Mouse (Mus musculus): ENCODE results near the gene Alcam.

Alcam gene

GRCm38 (mm10) chr16:52439007-52439406 is 14.9 kb downstream of the Alcam start:
- no peak for DNase-seq

- DNase-seq = no peak
Observed at GRCm38 (mm10) chr16:52438216-52438904, 15.5 kb downstream of the Alcam start.

DNA sequence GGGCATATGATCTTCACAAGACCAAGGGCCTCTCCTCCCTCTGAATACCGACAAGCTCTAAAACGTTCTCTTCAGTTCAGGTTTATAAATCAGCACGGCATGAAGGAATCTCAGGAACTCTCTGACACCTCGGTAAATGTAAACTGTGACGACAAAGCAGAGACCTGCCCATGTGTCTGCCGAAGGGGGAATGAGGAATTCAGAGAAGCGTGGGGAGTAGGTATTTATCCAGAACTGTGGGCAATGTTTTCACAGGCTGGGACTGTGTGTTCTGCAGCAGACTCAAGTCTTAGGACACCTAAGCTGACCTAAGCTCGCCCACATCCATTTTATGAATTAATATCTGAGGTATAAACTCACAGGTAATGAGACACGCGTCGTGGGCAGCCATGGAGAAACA is 20.7 kb downstream of the Alcam start:
- no peak for DNase-seq

DNA sequence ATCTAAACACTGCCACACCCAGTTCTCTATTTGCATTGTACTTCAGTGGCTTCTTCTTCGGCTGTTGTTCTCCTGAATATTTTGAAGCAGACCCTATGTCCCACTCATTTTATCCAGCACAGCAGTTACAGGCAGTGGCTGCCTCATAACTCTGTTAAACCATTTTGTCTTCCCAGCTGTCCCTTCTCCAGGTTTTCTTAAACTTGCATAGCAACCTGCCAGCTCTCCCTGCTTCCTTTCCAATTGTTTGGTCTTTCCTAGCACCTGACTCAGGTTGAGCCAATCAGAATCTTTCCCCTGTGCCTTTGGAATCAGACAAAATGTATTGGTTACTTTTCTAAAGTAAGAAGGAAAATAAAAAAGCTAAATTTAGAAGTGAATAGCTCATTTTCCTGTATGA is 21.8 kb downstream of the Alcam start:
- DNase-seq = no peak

GRCm38 (mm10) chr16:52431590-52431989 is 22.3 kb downstream of the Alcam start:
- DNase-seq = no peak

DNA sequence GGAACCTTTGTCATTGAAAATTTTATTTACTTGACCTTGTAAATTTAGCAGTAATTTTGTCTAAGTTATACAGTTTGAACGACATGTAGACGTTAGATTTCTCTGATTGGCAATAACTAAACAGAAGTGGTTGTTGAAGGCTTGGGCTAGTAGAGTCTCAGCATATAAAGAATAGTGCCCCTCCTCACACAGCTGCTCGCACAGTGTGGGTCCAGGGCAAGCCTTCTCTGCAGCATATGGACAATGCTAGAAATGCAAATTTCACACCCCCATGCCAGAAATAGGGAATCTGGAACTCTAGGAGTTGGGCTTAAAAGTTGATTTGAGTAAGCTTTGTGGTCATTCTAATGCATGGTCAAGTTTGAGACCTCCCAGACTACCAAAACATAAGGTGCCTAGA is 23.8 kb downstream of the Alcam start:
- DNase-seq = no peak

DNA sequence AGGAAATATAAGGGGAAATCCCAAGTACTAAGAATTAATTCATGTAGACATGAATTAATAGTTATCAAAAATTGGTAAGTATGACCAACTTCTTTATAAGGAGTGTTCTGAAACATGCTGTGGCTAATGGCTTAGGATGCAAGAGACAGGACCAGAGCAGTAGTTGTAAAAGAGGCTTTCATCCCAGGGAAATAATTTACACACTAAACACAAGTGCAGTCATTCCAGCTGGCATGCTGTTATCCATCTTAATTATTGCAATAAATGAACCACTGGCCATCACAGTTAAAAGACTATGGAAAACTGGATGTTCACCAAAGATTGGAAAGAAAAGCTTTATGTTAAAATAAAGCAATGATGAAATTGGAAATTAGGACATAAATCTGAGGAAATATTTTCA is 24.2 kb downstream of the Alcam start:
- DNase-seq = no peak

DNA sequence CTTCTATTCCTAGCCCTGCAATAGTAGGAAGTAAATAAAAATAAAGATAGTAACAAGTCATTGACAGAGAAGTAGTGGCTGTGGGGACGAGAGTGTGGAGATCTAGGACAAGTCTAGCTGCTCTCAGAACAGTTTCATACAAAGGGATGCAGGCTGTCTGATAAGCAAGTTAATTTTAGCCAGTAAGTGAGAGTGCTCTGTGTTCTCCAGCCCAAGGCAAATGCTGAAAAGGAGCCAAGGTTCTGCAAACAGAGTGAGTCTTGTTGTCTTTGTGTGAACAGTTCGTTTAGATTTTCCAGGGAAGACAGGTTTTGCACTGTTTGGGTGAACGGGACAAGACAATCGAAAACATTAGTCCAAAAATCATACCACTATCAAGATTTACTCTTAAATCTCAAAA is 25.4 kb downstream of the Alcam start:
- no peak for DNase-seq

DNA sequence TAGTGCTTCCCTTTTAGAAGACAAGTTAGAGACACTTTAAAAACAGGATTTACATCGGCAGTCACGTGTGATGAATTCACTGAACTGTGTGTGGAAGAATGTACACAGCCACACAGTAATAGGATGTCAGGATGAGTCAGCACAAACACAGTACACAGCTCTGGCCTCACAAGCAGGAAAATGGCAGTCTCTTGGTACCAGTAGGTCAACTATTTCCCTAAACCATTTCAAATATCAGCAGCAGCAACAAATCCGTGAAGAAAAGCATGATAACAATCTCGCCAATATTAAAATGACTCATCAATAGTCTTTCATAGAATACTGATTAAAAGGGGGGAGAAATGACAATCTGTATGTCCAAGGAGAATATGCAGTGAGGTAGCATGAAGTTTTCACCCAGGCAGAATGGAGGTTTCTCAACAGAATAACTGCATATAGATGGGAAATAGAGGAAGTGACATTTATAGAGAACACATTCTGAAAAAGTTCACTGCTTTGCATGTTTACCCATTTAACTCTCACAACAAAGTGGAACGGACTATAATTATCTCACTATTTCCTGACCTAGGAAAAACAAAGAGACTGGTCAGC is 35.2 kb downstream of the Alcam start:
- no peak for DNase-seq

DNA sequence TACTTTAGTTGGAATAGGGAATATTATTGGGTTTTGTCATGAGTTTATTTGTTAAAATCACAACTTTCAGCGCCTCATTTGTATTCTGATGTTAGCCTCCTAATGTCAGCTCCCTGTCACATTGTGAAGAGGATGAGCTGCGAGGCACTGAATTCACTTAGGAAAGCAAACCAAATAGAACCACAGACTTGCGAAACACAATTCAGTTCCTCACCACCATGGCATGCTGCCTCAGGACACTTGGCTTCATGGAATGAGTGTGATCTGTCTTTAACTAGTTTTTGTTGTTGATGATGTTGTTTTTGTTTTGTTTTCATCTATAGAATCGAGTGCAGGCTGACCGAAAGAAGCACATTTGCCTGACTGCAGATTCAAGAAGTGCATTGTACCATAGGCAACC is 35.9 kb downstream of the Alcam start:
- no peak for DNase-seq

- no peak for DNase-seq
Observed at GRCm38 (mm10) chr16:52417146-52417545, 36.7 kb downstream of the Alcam start.

- no peak for DNase-seq
Observed at GRCm38 (mm10) chr16:52413714-52414113, 40.2 kb downstream of the Alcam start.

DNA sequence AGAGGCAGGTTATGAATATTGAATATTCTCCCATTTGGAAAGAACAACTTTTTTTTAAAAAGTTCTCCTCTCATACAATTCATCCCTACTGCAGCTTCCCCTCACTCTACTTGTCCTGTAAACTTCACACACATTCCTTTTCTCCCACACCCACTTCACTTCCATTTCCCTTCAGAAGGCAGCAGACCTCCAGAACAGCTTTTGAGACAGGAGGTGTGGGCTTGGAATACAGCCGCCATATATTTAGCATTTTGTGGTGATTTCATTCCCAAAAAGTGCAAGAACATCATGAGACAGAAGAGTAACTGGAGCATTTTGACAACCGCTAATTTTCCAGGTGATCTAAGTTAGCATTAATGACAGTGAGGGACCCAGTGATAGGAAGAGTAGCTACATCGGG is 47.8 kb downstream of the Alcam start:
- DNase-seq = no peak

GRCm38 (mm10) chr16:52405272-52405671 is 48.6 kb downstream of the Alcam start:
- no peak for DNase-seq

GRCm38 (mm10) chr16:52399112-52399511 is 54.8 kb downstream of the Alcam start:
- DNase-seq = no peak

GRCm38 (mm10) chr16:52386781-52387300 is 67.0 kb downstream of the Alcam start:
- no peak for DNase-seq

- DNase-seq = no peak
Observed at GRCm38 (mm10) chr16:52383456-52384185, 70.3 kb downstream of the Alcam start.

DNA sequence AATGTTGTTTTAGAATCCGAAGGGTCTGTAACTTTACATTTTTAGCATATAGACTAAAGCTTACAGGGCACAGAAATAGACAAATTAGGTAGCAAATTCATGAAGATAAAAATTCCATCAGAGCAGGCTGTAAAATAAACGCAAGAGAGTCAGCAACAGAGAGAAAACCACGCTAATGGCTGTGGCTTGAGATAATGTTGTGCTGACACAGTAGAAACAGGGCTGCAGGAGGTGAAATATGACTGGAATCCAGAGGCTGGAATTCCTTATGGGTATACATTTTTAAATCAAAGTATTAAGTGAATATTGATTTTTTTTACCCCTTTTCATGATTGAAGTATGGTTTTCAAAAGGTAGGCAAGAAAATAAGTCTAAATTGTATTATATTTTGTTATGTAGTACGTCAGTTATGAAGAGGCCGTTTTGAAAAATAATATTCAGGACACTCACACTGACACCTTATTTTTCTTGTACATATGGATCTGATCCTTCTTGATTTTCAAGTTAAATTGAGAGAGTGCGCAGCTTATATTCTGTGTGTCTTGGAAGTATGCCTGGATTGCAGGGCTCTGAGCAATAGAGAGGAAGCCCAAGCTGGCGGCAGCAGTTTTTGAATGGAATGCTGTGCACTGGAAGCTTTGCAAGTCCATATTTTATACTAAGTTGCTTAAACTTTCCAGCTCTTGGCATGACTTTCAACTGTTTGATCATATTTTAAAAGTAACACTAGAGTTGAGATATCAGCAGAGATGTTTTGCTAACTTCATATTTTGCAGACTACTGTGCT is 74.9 kb downstream of the Alcam start:
- DNase-seq = no peak

DNA sequence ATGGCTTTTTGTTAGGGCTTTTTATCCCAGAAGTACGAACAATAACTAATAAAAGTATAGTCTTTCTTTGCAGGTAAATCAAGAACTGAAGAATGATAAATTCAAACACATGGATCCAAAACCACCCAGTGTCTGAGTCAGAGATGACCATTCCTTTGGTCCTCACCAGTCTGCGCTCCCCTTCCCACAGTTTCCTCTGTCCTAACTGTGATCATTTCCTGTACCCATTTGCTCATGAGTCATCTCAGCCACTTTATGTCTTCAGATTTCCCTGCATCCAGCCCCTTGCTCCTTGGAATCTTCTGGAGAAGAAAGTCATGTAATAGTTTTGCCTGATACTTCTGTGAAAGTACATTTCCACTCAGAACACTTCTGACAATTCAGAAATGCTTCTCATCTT is 77.0 kb downstream of the Alcam start:
- no peak for DNase-seq

DNA sequence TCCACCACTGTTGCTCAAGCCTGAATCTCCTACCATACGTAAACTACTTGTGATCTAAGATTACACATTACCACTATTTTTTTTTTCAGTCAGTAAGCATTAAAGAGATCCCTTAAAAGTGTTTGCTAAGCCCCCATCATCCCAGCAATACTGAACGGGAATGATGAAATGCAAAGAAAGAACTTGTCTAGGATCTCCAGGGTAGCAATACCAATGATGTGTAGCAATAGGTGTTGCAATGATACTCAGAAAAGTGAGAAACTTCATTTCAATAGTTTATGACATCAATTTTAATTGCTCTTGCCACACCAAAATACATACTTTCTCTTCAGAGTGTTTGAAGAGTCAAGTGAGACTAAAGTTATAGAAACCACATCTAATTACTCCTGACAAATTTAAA is 81.9 kb downstream of the Alcam start:
- no peak for DNase-seq

DNA sequence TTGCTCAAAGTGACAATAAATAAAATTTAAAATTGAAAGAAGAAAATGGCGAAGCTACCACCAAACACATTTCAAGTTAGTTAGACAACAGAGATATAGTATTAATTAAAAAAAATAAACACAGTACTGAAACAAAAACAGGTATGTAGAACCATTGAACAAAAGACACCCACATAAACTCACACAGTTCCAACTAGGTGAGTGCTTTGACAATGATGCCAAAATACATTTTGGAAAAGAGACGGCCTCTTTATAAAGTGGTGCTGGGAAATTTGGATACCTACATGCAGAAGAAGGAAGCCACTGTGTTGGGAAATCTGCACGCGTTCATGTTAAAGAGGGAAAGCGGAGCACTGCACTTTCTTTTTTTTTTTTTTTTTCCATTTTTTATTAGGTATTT is 85.4 kb downstream of the Alcam start:
- no peak for DNase-seq

DNA sequence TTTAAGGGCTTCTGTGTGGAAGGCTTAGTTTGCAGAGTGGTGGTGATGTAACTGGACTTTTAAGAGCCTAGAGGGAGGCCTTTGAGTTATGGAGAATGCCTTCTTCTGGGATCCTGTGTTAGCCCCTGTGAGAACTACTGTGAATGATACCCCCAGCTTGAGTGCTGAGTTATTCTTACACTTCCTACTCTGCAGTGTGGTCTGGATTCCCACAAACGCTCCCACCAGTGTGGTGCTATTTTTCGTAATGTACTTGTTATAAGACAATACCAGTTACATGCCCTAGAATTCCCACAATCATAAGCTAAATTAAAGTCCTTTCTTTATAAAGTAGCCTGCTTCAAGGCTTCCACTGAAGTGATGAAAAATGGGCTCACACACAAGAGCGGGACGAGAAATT is 87.0 kb downstream of the Alcam start:
- DNase-seq = no peak

- DNase-seq = no peak
Observed at GRCm38 (mm10) chr16:52363944-52364511, 89.8 kb downstream of the Alcam start.
